Mouse (Mus musculus) kidney, adult 2 months (tissue): ENCODE measurements around the gene Cldn7. TPM values are rescaled to one million over a fixed set of nuclear protein-coding genes. Genes with fewer than 3 reads are reported as not detected.
A peak's percentile ranks its signal among the peaks of the same experiment; 100 is the strongest.

Experiments used
- DNase-seq: peaks from one replicate; pipeline ENCODE4 v3.0.0; 2021
- H3K27ac ChIP-seq: fragments of 200-500 bp; 2 replicates; pipeline ENCODE4 v1.5.1; 2012; ENCODE audit warnings: low read depth, low read length, control low read depth, inconsistent platforms; ENCODE audit not compliant: insufficient read depth
- H3K27me3 ChIP-seq: fragments of 200-500 bp; replicated peaks from 2 replicates; pipeline ENCODE4 v1.6.1; 2012; ENCODE audit warnings: mild to moderate bottlenecking, moderate library complexity, low read length, inconsistent platforms; ENCODE audit not compliant: control insufficient read depth, insufficient read depth
- H3K36me3 ChIP-seq: fragments of 200-500 bp; 2 replicates; pipeline ENCODE4 v1.6.1; 2012; ENCODE audit warnings: mild to moderate bottlenecking, moderate library complexity, low read length, inconsistent platforms; ENCODE audit not compliant: control insufficient read depth, insufficient read depth
- H3K4me1 ChIP-seq: fragments of 200-500 bp; 2 replicates; pipeline ENCODE4 v1.6.1; 2011; ENCODE audit warnings: low read length; ENCODE audit not compliant: control insufficient read depth, insufficient read depth
- H3K4me3 ChIP-seq: fragments of 200-500 bp; 2 replicates; pipeline ENCODE4 v1.5.1; 2011; ENCODE audit warnings: mild to moderate bottlenecking, low read depth, low read length, control low read depth; ENCODE audit not compliant: insufficient read depth
- CTCF ChIP-seq: fragments of 200-500 bp; conservative IDR thresholded peaks from 2 replicates; pipeline ENCODE4 v1.5.1; 2011; ENCODE audit warnings: low read depth, mild to moderate bottlenecking, control low read depth, low read length, moderate library complexity, mixed read lengths; ENCODE audit not compliant: insufficient read depth, insufficient read length
- POLR2A ChIP-seq: fragments of 200-500 bp; IDR thresholded peaks from one replicate; pipeline ENCODE4 v1.6.1; 2011; ENCODE audit warnings: low read depth, low read length, control low read depth
- WGBS: fragments of 180-500 bp; shearing (Covaris S2); methylation state at CpG from one replicate; pipeline ENCODE4 v1.1.7; 2018; 5-methylcytosine and 5-hydroxymethylcytosine counted together
- polyA plus RNA-seq: library from polyadenylated mRNA; depleted of rRNA; stranded (reverse); fragments of >200 nt; gene quantifications from 2 replicates; pipeline ENCODE4 v1.2.3, GENCODE M21; 2012

The Cldn7 gene
- polyA plus RNA-seq, 1 experiment = 40.0 TPM

DNA sequence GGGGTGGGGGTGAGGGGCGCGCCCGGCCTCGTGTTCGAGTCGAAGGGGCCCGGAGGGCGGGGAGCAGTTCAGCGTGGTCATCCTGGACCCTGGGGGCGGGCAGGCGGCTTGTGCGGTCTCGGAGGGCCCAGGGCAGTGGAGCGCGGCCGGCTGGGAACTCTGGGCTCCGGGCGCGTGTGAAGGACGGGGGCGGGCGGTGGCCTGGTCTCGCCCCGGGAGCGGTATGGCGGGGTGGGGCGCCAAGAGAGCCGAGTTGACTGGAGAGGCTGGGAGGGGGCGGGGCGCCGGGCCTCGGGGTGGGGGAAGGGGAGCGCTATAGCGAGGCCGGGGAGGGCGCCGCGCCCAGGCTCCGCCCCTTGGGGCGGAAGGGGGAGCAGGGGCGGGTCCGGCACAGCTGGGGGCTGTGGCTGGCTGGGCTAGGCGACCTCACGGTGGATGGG lies 32.5 kb downstream of the Cldn7 start:
- WGBS = 1% methylated on average over 39 of the region's 44 CpGs
- peak overlapping the region; percentile 80 for H3K27ac ChIP-seq
- H3K4me3 ChIP-seq = peak overlapping the region; percentile 86
- peak; percentile 95 for DNase-seq
- no peak for TF ChIP-seq POLR2A
- no peak for TF ChIP-seq CTCF
- peaks cover 2% of the 10 kb centered on the region; the same call in 1 of the 2 replicates for H3K36me3 ChIP-seq
- H3K27me3 ChIP-seq = no peaks in the 10 kb centered on the region
- peaks cover 6% of the 10 kb centered on the region; the same call in 1 of the 2 replicates for H3K4me1 ChIP-seq

DNA sequence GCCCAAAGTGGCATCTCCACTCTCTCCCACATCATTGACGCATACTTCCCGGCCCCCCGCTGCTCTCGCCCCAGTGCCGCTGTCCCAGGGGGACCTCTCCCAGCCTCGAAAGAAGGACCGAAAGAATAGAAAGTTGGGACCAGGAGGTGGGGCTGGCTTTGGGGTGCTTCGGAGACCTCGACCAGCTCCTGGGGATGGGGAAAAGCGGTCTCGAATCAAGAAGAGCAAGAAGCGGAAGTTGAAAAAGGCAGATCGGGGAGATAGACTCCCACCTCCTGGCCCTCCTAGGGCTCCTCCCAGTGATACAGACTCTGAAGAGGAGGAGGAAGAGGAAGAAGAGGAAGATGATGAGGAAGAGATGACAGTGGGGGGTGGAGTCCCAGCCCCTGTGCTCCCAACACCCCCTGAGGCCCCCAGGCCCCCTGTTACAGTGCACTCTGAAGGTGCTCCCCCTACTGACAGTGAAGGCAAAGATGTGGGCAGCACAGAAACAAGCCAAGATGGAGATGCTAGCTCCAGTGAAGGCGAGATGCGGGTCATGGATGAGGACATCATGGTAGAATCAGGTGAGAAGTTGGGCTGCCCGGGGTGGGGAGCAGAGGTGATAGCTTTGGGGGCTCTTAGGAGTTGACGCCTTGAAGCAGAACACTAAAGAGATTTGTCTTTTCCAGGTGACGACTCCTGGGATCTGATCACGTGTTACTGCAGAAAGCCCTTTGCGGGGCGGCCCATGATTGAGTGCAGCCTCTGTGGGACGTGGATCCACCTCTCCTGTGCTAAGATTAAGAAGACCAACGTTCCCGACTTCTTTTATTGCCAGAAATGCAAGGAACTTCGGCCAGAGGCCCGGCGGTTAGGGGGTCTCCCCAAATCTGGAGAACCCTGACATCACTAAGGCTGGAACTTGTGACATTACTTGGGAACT lies 34.2 kb downstream of the Cldn7 start:
- WGBS = 92% methylated on average over 27 of the region's 27 CpGs
- peaks cover 3% of the 10 kb centered on the region; the same call in 1 of the 2 replicates for H3K4me1 ChIP-seq
- TF ChIP-seq CTCF (0 out of 2 replicates have a peak, but pooled peaks have one; percentile 17), POLR2A (no peak)
- no peaks in the 10 kb centered on the region for H3K27me3 ChIP-seq
- H3K36me3 ChIP-seq = peaks cover 2% of the 10 kb centered on the region; the same call in 1 of the 2 replicates
- H3K4me3 ChIP-seq = no peak overlapping the region
- H3K27ac ChIP-seq = no peak overlapping the region
- no peak for DNase-seq

DNA sequence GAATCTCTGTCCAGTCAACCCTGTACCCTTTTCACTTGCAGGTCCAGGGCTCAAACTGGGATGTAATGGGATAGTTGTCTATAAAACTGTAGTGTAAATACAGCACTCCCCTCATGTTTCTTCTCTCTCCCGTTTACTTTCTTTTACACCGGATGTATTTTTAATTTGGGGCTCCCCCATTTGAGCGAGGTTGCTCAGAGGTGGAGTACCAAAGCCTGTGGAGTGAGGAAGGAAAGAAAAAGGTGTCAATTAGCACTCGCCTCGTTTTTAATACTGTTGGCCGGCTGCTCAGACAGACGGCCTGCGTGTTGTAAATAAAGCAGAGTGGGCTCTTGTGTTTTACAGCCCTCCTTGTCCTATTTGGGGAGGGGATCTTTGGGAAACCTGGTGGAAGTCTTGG lies 35.1 kb downstream of the Cldn7 start:
- DNase-seq = no peak
- Histone ChIP-seq H3K27ac (no peak overlapping the region; the same call in 1 of the 2 replicates), H3K4me3 (no peak overlapping the region), H3K27me3 (no peaks in the 10 kb centered on the region), H3K36me3 (peaks cover 1% of the 10 kb centered on the region; the same call in 1 of the 2 replicates), H3K4me1 (peaks cover 3% of the 10 kb centered on the region; the same call in 1 of the 2 replicates)
- no peak for TF ChIP-seq CTCF
- TF ChIP-seq POLR2A = no peak
- 59% methylated on average over 8 of the region's 8 CpGs for WGBS

DNA sequence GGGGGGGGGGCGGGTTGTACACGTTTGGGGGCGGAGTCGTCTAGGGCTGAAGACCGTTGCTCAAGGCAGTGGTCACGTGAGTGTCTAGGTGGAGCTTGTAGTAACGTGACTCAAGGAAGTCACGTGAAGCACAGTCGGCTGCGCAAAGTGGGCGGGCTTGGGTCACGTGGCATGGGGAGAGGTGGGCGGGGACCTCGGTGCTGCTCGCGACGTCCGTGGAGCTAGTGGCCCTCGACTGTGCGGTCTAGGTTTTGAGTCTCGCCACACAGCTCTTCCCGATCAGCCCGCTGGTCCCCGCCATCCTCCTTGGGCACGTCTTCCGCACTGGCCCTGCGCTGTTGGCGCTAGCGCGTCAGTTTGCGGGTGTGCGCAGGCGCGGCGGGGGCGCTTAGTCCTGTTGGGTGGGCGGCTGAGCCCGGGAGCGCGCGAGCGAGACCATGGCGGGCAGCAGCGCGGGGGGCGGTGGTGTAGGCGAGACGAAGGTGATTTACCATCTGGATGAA lies 35.9 kb downstream of the Cldn7 start, which contains the start of gene Dvl2:
Gene Dvl2, plus strand, starts transcription at position 200 of the 503 bp plus-strand sequence.
- Histone ChIP-seq H3K36me3 (no peaks in the 10 kb centered on the region; the same call in 1 of the 2 replicates), H3K27me3 (no peaks in the 10 kb centered on the region), H3K4me3 (peak within 1 kb of the TSS; percentile 69), H3K4me1 (peaks cover 3% of the 10 kb centered on the region; the same call in 1 of the 2 replicates), H3K27ac (peak within 1 kb of the TSS; percentile 65)
- 1% methylated on average over 48 of the region's 48 CpGs for WGBS
- TF ChIP-seq POLR2A = peak; percentile 88
- TF ChIP-seq CTCF = no peak
- DNase-seq = peak; percentile 97

DNA sequence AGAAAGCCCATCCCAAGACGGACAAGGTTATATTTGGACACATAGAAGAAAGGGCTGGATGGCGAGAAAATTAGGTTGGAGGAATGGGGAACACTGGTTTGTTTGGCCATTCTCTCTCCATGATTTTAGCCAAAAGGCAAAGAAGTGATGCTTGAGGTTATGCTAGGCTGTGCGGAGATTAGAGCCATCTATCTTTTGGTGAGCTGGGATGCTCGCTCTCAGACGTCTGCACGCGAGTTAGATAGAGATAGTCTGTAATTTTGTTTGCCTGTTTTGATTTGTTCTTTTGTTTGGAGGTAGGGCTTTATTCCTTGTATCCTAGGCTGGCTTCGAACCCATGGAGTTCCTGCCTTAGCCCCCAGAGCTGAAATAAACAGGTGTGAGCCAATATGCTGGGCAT lies 36.6 kb downstream of the Cldn7 start:
- no peak for DNase-seq
- TF ChIP-seq CTCF (no peak), POLR2A (no peak)
- H3K4me1 ChIP-seq = peaks cover 3% of the 10 kb centered on the region; the same call in 1 of the 2 replicates
- H3K4me3 ChIP-seq = peak overlapping the region; percentile 69
- 12% methylated on average over 8 of the region's 8 CpGs for WGBS
- peaks cover 2% of the 10 kb centered on the region; the same call in 1 of the 2 replicates for H3K36me3 ChIP-seq
- H3K27ac ChIP-seq = peak overlapping the region; percentile 65; the same call in 1 of the 2 replicates
- H3K27me3 ChIP-seq = no peaks in the 10 kb centered on the region

DNA sequence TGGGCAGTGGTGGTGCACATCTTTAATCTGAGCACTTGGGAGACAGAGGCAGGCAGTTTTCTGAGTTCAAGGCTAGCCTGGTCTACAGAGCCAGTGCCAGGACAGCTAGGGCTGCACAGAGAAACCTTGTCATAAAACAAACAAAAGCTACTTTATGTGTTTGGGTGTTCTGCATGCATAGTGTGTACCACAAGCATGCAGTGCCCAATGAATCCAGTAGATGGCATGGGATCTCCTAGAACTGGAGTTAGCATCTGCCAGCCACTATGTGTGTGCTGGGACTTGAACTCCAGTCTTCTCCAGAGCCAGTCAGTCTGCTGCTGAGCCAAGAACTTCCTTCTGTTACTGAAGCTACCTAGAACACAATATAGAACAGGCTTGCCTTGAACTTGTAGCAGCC lies 37.3 kb downstream of the Cldn7 start:
- Histone ChIP-seq H3K36me3 (peaks cover 2% of the 10 kb centered on the region; the same call in 1 of the 2 replicates), H3K4me1 (peaks cover 3% of the 10 kb centered on the region; the same call in 1 of the 2 replicates), H3K27ac (no peak overlapping the region), H3K27me3 (no peaks in the 10 kb centered on the region), H3K4me3 (no peak overlapping the region)
- TF ChIP-seq CTCF (peak; percentile 44), POLR2A (no peak)
- peak; percentile 40 for DNase-seq
